Mouse (Mus musculus): Measurements from ENCODE around the gene Sema4f.

The Sema4f gene

DNA sequence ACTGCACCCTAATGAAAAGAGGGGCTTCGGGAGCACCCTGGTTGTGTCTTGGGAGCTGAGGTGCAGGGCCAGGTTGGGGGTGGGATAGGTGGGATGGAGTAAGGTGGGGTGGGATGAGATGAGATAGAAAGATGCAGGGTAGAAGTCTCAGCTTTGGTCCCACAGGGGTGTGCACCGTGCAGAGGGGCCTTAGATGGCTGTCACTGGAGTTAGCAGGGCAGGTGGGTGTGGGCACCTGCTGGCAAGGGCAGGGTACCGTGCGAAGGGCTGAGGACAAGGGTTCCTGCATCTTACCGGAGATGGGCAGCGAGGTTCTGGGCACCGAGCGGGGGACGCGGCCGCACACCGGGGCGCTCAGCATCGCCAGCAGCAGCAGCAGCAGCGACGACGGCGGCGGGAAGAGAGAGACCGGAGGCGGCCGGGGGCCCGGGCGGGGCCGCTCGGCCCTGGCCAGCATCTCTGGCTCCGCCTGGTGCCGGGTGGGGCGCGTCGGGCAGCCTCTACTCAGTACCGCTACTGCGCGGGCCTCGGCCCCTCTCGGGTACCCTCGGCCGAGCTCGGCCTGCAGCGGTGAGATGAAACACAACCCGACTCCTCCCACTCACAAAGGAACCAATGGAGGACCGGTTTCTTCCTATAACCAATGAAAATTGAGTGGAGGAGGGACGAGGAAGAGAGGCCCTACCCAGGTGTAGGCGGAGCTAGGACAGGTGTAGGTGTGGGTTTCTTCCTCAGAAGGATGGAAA, at the start of gene Sema4f:
Gene Sema4f (minus strand): TSS at position 603 of the 746 bp plus-strand sequence.
- DNase-seq = peak; percentile 84 to 89

DNA sequence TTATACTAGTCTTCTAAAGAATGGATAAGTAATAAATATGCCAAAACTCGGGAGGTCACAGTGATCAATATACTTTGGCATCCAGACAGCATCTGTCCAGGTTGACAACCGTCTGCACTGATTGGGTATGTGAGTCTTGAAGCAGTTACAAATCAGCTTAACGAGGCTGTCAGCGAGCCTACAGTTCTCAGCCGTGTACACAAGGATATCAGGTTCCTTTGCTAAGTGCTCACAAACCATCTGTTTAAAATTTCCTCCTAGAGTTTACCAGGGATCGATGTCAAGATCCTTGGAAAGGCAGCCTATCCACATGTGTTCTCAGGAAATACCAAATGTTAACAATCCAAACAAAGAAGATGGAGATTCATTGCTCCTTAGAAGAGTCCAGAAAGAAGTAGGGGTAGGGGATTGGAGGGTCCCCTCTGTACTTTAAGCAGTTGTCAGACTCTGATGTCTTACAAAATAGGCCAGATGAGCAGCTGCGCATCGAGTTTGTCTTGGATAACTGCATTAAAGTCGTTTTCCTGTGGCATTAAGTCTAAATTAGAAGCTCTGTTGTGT, 47.9 kb upstream of the Sema4f start:
- DNase-seq = no peak

DNA sequence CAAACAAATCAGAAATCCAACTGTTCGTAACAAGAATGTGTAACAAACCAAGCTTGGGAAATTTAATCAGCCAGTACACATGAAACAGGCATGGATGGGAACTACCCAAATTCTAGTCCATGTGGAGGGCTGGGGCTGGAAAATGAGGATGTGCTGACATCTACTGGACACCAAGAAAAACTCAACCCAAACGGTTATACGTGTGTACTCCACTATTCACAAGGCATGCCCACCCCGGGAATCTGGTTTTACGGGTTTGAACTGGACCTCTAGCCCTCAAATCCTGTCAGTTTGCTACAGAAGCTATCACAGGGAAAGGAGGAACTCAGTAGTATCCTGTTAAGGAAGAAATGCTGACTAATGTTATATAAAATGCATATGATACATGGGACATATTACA, 31.5 kb upstream of the Sema4f start:
- peak; percentile 65 to 80 for DNase-seq

DNA sequence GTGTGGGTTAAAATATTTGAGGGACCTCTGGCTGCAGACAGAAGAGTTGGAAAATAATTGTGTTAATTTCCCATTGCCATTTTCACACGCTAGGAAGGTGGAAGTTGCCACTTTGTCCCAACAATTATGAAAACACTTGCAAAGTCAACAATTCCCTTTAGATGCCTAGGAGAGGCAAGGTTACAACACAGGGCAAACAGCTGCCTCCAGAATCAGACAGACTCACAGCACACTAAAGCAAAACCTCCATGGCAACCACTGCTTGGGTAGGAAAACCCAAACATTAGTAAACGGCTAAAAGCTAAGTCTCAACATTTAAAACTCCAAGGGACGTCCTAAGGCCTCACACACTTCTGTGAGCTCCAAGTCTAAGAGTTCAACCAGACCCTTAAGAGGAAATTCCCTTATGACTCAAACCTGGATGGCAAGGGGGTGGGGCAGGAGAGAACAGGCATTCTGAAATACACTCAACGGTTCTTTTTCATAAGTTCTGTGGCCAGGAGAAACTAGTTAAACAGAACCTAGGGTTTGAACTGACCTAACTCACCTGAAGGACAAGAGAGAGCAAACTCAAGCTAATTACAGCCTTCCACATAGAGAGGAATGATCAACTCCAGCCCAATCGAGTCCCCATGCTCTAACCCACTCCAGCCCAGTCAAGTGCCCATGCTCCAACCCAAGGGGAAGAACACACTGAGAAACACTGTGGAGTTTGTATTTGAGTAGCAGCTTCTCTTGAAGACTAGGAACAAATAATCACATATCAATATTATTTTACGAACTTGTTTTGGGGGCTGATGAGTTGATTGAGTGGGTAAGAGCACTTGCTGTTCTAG, 29.9 kb upstream of the Sema4f start:
- no peak for DNase-seq

DNA sequence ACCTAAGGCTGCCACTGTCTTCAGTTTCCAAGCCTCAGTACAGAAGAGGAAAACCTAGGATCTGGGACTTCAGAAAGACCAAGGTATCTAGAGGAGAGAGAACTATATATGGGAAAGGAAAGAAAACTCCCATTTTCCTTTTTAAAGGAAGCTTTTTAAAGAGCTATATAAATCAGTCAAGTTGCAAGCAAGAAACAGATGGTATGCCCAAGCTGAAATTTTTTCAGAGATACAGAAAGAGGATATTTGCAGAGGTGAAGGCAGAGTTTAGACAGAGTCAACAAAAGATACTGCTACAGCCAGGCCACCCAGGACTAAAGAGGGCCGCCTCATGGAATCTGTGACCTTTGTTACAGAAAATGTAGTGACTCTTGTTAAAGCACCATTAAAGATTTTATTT, 22.1 kb upstream of the Sema4f start:
- no peak for DNase-seq

DNA sequence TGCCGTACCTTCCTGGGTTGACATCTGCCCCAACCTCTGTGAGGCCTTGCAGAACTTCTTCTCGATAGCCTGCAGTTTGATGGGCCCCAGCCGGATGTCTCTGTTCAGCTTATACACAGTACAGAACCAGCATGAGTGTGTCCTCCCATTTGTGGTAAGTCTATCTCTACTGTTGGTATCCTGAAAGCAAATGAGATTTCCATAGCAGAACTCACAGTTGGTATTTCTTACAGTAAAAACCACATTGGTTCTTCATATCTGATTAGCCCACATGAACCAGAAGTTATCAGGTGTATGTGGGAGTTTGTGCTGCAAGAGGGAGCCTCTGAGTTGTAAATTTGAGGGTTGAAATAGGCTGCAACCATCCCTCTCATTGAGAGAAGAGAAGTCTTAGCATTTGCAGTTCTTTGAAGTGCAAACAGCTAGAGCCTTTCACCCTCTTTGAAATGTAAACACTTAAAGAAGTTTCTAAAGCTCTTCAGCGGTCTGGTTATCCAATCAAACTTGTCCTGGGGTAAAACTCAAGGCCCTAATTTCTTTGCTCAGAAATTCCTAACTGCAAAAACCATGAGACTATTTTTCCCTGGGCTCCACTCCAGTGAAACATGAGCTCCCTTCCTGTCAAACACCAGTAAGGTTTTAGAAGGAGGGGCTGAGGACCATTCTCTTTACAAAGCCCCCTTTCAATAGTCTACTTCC, 17.1 kb upstream of the Sema4f start:
- DNase-seq = no peak

DNA sequence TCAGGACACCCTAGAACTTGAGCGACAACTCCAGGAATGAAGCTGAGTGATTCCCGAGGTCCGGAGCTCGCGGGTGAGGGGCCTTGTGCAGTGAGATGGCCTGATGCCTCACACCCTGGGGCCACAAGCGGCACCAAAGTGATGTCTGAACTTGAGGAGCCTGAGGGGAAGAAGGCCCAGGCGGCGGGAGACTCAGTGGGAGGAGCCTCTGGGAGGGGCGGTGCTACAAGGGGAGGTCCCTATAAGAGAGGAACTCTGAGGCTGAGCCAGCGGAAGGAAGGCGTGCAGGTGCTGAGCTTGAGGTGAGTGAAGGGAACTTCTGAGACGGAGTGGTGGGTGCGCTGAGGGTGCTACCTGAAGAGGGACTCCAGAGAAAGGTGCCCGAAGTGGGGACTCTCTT, 7.1 kb upstream of the Sema4f start, which contains the start of gene M1ap:
Gene M1ap (plus strand): TSS at position 252 of the 400 bp plus-strand sequence.
- no peak for DNase-seq

DNA sequence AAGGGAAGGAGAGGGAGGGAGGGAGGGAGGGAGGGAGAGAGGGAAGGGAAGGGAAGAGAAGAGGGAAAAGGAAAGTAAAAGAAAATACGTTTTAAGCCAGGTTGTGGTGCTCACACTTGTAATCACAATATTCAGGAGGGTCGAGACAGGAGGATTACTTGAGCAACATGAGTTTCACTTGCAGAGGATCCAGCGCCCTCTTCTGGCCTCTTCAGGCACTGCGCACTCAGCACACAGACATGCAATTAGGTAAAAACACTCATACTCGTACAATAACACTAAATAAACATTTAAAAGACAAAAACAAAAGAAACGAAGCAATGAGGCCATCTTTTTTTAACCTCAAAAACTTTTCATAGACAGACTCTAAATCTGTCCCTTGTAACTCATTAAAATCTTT, 6.2 kb upstream of the Sema4f start:
- no peak for DNase-seq

DNA sequence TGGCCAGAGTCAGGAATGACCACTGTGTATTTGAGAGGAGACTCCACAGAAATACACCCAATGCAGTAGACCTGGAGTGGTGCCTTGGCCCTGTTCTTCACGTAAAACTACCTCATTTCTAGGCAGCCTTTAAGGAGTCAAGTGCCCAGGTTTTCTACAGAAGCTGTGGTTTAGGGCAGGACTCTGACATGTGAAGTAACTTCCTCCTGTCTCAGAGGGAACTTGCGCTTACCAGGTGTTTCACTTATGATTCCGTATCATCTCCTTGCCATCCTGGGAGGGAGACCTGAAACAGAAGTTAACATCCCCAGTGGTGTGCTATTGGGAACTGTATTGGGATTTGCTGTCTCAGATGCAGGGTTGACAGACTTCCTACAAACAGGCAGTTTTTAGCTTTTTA, 1.2 kb upstream of the Sema4f start:
- no peak for DNase-seq

DNA sequence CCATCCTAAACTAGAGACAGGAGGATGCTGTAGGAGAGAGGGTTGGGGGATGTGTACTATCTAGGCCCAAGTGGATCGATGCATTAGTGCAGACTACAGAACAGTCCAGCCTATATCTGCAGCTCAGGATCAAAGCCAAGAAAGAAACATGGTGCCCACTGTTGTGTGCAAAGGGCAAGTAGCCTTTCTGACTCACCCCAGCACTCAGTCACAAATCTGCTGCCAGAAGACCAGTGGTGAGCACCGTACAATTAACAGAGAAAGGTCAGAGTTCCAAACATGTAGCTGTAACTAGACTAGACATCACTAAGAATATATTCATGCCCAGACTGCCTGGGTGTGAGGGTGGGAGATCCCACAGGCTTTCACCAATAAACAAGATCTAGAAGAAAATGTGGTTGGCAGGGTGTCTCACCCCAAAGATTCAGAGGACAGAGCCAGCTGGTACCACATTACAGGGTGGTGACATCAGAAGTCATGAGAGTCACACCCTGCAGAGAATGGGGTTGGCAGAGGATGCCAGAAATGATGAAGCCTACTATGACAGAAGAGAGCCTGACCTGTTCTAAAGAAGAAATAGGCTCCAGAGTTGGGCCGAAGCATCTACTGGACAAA, 4.8 kb downstream of the Sema4f start:
- peak in 1 of 2 experiments; percentile 33 for DNase-seq

DNA sequence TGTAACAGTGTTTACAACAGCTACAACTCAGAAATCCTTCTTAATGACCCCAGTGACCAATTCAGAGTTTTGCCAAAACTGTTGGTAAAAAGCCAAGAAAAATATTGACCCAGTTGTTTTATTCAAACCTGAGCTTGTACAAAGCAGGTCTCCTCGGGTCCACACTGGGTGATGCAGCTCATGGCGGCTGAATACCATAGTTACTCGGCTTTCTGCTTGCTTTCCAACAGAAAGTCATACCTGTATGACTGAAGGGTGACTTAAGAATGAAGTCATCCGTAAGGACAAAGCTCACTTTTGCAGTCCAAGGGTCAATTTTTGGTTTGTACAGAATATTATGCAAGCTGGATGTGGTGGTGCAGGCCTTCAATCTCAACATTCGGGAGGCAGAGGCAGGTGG, 12.0 kb downstream of the Sema4f start:
- no peak for DNase-seq

DNA sequence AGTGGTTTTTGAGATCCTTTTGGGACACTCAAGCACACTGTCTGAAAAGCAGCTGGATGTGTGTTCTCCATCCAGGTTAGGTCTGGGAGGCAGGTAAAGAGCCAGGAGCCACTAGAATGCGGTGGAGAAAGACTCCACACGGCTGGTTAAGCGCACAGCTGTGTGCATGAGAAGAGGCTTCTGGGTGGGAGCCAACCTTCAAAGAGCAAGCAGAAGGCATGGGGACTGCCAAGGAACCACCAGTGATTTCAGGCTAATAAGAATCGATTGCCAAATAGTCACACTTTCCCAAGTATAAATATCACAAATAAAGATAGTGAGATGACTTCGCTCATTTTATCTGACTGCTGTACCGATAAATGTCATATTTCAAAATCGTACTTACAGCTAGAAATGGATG, 13.0 kb downstream of the Sema4f start:
- peak in 1 of 2 experiments; percentile 20 for DNase-seq

DNA sequence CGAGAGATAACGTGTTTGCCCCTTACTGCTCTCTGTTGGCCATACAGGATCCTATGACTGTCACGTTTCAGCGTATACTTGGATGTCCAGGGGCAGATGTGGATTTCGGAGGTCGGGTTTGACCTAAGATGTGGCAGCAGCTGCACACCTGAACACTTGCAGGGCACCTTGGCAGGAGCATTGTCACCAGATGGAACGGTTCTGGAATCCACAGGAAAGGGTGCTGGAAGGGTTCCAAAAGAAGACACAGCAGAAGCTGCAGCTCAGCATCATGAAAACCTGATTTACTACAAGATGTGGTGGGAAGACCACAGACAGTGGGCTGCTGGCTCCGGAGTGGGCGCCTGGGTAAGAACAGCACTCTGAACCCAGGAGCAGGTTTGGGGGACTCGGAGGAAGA, 13.5 kb downstream of the Sema4f start:
- peak; percentile 22 to 44 for DNase-seq

DNA sequence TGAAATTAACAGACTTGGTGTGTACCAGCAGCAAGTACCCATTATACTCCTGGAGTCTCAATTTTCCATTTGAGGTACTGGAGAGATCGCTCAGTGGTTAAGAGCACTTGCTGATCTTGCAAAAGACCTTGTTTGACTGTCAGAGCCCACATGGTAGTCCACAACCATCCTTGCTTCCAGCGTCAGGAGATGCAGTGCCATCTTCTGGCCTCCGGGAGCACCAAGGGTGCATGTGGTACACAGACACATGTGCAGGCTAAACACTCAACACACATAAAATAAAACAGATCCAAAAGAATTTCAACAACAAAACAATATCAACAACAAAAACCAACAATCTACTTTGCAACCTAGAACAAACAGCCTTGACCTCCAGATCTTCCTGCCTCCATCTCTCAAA, 14.6 kb downstream of the Sema4f start:
- DNase-seq = no peak

DNA sequence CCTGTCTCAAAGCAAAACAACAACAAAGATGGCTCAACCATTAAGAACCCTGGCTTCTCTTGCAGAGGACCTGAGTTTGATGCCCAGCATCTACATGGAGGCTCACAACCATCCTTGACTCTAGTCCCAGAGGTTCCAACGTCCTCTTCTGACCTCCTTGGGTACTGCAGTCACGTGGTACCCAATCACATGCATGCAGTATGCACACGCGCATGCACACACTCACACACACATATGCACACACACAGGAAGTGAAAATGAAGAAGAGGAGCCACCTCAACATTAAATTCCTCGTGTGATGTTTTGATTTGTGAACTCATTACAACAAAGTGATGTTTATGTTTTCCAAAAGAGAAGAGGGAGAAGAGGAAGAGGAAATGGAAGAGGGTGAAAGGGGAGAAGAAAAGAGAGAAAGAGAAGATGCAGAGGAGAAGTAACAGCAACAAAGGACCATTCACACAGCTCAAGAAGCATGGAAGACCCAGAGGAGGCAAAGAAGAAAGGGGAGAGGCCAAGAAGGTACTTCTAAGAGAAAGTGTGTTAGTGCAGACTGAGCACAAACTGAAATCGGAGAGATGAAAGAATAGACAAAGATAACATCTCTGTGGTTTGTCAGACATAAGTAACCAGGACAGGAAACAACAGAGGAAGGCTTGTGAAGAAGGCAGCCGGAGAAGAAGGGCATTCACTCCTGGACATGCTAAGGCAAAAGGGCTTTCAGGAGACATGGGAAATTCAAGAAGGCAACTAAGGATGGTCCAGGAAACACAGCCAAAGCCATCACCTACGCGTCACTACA, 17.9 kb downstream of the Sema4f start:
- no peak for DNase-seq

DNA sequence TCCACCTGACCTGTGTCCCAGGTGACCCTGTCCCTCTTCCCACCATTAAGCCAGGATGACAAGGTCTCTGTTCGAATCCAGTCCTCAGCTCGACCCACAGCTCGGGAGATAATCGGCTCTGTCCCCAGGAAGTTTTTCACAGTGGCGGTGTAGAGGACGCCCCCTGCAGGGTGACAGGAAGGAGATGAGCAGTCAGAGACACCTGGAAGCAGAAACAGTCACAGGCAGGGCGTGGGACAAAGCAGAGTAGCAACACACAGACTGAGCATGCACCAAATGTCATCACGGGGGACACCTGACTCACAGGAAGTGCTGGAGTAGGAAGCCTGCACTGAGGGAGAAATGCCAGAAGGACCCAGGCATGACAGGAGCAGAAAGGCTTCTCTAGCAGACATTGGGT, 20.0 kb downstream of the Sema4f start:
- DNase-seq = peak in 1 of 2 experiments; percentile 18

DNA sequence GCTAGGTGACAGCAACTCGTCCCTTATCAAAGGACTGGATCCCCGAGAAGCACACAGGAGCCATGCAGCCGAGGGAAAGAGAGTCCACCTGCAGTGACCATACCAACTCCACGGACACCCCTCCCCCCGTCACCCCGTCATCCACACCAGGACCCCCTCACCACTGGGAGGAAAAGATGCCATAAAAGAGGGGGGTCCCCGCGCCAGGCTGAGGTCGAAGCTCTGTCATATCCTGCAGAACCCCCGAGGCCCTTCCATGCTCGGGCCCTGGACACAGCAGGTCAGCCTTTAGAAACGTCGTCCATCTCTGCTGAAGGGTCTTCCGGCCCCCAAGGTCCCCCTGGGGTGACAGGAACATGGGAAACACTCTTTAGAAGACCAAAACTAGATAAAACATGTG, 21.2 kb downstream of the Sema4f start:
- peak in 1 of 2 experiments; percentile 24 for DNase-seq

DNA sequence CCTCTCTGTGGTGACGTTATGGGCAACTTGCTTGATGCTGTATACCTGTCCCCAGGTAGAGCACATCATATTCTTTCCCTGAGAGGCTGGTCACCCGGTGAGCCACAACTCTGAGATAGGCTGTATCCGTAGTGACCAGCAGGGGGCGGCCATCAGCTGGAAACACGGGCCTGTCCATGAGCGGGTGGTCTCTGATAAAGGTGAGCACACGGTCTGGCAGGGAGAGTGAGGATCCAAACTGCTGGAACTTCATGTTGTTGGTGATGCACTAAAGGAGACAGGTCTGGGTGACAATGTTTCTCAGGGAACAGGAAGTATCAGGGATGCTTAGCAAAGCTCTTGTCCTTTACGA, 21.8 kb downstream of the Sema4f start:
- DNase-seq = no peak

DNA sequence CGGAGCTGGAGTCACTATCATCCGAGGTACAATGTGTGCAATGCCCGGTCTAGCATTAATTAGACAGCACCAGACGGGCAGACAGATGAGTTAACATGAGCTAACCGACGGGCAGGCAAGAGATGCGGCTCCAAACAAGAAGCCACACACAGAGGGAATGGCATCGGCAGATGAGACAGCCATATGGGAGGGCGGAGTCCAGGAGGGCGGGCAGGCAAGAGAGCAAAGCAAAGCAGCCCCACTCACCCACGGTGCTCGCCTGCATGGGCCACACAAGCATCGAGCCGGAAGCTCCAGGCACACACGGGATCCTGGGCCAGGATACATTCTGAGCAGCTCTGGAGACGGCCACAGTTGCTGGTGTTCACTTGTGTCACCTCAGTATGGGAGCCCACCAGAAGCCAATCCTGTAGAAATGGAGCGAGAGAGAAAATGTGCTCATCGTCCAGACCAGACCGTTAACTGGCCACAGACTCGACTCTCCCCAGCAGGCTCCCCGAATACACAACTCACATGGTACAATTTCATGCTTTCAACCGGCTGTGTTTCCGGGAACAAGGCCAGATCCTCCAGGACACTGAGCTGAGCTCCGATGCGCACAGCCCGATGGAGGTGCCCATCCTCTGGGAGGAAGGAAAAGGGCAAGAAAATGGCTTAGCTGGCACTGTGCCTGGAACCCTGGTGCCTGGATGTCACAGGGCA, 22.3 kb downstream of the Sema4f start:
- peak; percentile 90 for DNase-seq

DNA sequence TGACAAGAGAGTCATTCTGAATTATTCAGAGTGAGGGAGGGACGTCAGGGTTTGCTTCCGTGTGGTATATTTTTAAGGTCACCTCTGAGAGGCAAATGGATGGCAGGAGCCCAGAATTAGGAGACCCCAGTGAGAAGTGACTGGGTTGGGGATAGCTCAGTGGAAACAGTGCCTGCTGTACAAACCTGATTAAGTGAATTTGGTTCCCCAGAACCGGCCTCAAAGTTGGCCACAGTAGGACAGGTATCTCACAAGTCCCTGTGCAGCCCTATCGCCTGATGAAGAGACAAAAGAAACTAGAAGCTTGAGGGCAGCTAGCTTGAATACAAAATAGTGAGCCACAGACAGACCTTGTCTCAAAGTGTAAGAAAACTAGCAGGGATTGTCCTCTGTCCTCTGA, 23.1 kb downstream of the Sema4f start:
- DNase-seq = no peak

DNA sequence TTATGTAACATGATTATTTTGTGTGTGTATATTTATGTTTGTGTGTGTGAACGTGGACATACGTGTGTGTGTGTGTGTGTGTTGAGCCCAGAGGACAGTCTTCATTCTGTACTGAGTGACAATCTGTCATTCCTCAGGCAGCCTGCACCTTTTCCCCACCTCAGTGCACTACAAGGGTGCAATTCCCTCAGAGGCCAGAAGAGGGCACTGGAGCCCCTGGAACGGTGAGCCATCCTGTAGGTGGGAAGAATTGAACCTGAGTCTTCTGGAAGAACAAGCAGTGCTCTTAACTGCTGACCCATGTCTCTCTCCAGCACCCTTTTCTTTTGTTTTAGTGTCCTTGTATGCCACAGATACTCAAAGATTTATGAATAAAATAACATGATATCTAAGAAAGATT, 23.7 kb downstream of the Sema4f start:
- peak; percentile 76 to 82 for DNase-seq
